Mouse (Mus musculus) layer of hippocampus, postnatal 10 days (tissue): ENCODE results near the gene Cryzl1. TPM values are rescaled to one million over a fixed set of nuclear protein-coding genes. Genes with fewer than 3 reads are reported as not detected.

Experiments used
- DNase-seq, 2 experiments: peaks; one replicate each; pipeline ENCODE4 v3.0.0; 2021; ENCODE audit warnings: low spot score in 2 of 2
- total RNA-seq, 2 experiments: library from RNA; stranded (reverse); gene quantifications; 2 replicates each; pipeline ENCODE4 v1.2.3; 2021

Gene Cryzl1
- total RNA-seq, 2 experiments from 2014 or later: 78.9 to 94.2 TPM

DNA sequence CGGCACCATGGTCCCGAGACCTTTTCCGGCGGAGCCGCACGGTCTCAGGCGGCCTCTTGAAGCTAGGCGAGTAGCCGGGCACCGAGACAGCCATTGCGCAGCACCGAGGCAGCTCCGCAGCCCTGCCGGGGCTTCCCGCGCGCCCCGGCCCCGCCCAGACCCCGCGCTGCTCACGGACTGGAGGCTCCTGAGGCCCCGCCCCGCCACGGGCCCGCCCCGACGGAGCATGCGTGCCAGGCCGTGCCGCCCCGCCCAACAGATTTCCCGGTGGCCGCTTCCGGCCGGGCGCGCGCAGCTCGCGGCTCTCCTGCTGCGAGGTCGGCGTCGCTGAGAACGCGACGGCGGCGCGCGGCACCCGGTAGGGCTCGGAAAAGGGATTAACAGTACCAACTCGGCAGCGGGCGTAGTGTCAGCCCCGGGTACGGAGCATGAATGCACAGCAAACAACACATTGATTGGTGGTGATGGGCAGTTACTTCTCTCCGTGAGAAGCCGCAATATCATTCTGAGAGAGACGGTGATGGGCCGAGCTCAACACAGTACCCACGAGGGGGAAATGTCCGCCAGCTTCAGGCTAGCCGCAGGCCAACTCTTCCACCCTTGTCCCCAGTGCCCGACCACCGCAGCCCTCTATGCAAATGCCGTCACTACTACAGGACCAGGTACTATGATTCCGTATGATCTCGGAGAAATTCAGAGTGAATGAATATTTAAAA, 40.0 kb downstream of the Cryzl1 start, which contains the start of gene Donson:
Gene Donson, minus strand, starts transcription at position 152 of the 716 bp plus-strand sequence.
- peak; percentile 90 to 95 for DNase-seq

GRCm38 (mm10) chr16:91688023-91688618, 40.7 kb downstream of the Cryzl1 start:
- DNase-seq: no peak

GRCm38 (mm10) chr16:91686369-91686768, 42.4 kb downstream of the Cryzl1 start:
- no peak for DNase-seq

GRCm38 (mm10) chr16:91685526-91685925, 43.2 kb downstream of the Cryzl1 start:
- no peak for DNase-seq

DNA sequence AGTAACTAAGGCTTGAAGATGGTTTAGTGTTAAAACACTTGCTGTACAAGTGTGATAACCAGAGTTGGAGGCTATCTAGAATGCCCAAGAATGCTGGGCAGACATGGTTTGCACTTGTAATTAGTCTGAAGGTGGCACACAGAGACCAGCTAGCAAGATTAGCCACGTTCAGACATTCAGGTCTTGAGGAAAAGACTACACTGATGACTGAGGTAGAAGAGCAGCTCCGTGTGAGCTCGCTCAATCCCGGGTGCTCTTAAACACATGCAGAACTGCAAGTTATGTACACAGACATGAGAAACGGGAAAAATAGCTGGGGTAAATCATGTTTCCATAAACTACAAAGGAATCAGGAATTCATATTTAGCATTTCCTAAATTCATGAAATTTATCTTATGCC, 48.1 kb downstream of the Cryzl1 start:
- DNase-seq: no peak

DNA sequence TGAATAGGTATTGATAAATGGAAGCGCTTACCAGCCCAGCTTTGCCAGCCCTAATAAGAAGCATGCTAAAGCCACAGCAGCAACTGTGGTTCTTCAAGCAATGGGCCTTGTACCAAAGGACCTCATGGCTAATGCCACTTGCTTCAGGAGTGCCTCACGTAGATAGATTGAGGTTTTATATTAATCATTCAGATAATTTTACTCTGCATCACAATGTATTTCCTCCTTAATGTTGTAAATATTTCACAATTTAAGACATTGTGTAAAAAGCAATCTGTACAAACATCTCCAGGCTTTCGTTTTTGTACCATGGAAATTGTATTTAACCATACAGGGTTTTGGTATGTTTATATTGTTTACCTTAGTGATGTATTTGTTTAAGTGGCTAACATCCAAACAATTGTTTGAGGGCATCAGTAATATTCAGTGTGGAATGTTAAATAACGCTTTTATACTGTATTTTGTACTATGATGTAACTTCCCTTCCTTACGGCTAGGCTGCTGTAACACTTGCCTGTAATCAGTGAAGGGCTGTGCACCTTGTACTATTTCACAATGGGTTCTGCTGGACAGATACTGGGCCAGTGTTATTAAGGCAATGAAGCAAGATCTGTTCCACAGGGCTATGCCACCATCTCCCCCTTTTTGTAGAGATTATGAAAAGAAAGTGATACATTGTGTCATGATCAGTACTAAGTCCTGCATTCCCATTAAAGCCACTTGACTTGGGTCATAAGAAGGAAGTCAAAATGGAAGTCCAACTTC, 50.4 kb downstream of the Cryzl1 start:
- no peak for DNase-seq

DNA sequence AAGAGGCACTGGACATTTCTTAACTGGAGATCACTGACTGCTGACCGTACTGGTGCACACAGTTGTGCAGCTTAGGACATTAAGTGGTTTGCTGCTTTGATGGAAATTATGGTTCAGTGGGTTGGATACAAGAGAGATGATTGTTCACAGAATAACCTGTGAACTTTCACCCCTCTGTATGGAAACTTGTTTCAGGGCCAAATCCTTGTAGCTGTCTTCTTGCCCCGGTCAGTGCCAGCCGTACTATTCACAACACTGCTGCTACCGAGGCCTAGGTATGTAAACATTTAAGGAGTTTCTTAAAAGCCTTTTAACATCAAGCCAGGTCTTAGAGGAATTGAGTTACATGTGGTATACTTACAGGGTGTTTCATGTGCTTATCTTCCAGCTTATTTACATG, 54.3 kb downstream of the Cryzl1 start:
- DNase-seq: no peak

GRCm38 (mm10) chr16:91663795-91664194, 65.0 kb downstream of the Cryzl1 start:
- no peak for DNase-seq

GRCm38 (mm10) chr16:91662336-91662735, 66.4 kb downstream of the Cryzl1 start:
- no peak for DNase-seq

GRCm38 (mm10) chr16:91661397-91661796, 67.4 kb downstream of the Cryzl1 start:
- no peak for DNase-seq

DNA sequence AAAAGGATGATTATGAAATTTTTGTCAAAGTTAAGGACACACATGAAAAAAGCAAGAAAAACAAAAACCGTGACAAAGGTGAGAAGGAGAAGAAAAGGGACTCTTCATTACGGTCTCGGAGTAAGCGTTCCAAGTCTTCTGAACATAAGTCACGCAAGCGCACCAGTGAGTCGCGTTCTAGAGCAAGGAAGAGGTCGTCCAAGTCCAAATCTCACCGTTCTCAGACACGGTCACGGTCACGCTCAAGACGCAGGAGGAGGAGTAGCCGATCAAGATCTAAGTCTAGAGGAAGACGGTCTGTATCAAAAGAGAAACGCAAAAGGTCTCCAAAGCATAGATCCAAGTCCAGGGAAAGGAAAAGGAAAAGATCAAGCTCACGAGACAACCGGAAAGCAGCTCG, 69.0 kb downstream of the Cryzl1 start:
- DNase-seq: no peak

DNA sequence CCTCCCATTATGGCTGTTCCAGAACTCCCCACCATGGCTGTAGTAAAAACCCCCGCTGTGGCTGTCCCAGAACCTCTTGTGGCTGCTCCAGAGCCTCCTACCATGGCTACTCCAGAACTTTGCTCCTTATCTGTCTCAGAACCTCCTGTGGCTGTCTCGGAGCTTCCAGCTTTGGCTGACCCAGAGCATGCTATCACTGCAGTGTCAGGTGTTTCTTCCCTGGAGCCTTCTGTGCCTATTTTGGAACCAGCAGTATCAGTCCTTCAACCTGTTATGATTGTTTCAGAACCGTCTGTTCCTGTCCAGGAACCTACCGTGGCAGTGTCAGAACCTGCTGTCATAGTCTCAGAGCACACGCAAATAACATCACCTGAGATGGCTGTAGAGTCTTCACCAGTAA, 70.3 kb downstream of the Cryzl1 start:
- DNase-seq: no peak

DNA sequence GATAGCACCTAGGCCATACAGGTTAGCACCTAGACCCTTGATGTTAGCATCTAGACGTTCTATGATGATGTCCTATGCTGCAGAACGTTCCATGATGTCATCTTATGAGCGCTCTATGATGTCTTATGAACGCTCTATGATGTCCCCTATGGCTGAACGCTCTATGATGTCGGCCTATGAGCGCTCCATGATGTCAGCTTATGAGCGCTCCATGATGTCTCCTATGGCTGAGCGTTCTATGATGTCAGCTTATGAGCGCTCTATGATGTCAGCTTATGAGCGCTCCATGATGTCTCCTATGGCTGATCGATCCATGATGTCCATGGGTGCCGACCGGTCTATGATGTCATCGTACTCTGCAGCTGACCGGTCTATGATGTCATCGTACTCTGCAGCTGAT, 71.5 kb downstream of the Cryzl1 start:
- DNase-seq: no peak

DNA sequence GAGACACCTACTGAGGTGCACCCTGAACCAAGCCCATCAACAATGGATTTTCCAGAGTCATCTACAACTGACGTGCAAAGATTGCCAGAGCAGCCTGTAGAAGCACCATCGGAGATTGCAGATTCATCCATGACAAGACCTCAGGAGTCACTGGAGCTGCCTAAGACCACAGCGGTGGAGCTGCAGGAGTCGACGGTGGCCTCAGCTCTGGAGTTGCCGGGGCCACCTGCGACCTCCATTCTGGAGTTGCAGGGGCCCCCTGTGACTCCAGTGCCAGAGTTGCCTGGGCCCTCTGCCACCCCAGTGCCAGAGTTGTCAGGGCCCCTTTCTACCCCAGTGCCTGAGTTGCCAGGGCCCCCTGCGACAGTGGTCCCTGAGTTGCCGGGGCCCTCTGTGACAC, 73.5 kb downstream of the Cryzl1 start:
- DNase-seq: no peak

GRCm38 (mm10) chr16:91652191-91652590, 76.6 kb downstream of the Cryzl1 start:
- no peak for DNase-seq

GRCm38 (mm10) chr16:91649781-91650180, 79.0 kb downstream of the Cryzl1 start:
- no peak for DNase-seq

GRCm38 (mm10) chr16:91649246-91649645, 79.5 kb downstream of the Cryzl1 start:
- no peak for DNase-seq

GRCm38 (mm10) chr16:91648220-91648550, 80.6 kb downstream of the Cryzl1 start:
- peak; percentile 71 to 80 for DNase-seq

DNA sequence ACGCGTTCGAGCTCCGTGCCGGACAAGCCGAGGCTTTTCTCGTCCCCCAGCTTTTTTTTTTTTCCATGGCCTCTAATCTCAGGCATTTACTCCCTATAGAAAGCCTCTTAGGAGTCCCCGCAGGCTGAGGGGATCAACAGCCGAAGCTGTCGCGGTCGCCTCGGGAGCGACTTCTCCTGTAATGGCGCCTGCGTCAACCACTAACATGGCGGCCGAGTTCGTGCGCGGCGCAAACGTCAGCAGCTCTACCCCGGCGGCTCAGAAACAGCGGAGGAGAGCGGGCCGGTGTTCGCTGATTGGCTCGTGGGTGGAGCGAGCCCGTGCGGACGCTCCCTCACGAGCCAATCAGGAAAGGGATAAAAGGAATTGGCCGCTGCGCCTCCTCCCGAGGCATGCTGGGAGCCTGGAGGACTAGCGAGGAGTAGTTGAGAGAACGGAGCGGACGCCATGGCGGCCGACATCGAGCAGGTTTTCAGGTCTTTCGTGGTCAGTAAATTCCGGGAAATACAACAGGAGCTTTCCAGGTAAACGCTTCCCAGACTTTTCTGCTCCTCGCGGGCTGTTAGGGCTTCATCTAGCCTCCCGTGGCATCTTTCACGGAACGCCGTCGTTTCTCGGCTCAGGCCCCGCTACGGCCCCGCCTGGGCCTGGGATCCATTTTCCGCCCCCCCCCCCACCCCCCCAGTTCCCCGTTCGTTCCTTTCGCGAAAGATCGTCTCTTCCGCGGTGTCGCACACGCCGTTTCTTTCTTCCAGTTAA, 81.1 kb downstream of the Cryzl1 start, which contains the start of gene Son:
Gene Son, plus strand, starts transcription at position 46 of the 759 bp plus-strand sequence.
- DNase-seq: peak; percentile 93 to 95

DNA sequence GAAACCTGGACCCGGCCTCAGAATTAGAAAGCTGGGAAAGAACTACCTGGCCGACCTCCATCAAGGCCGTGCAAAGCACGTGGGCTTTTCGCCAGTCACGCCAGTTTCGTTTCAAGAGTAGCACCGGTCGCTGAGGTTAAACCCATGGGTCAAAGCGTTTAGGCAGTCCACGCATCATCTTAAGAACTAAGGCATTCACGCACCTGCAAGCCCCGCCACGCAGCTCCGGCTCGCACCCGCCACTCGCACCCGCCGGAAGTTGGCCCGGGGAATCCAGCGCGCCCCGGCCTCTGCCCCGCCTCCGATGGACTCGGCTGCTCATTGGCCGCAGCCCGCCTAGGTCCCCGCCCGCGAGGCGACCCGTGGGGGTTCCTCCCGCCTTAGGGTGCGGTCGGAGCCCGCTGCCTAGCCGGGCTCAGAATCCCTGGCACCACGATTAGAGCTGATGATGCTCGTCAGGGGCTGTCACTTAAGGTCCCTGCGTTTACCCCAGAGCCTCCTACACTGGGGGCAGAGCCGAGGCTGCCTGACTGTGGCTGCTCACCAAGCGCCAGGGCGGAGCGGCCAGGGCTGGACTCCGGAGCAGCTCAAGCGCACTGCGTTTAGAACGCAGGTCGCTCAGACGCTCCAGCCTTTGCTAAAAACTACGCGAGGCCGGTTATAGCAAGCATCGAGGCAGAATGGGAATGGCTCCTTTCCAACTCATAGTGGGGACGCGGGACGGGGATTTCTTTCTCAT, 81.9 kb downstream of the Cryzl1 start, which contains the start of gene Gart:
Gene Gart, minus strand, starts transcription at position 272 of the 739 bp plus-strand sequence.
- DNase-seq: peak; percentile 87 to 94
